Mouse (Mus musculus): ENCODE data around the gene Gnas. TPM values are rescaled to one million over a fixed set of nuclear protein-coding genes. Genes with fewer than 3 reads are reported as not detected.
"Not testable (repeated sequence)": the region's sequence is repeated elsewhere in the genome, so short reads cannot be mapped to it uniquely, and the experiment has no call there.

Gene Gnas
- total RNA-seq, 2 experiments from 2014 or later = 1,778 to 1,853 TPM

DNA sequence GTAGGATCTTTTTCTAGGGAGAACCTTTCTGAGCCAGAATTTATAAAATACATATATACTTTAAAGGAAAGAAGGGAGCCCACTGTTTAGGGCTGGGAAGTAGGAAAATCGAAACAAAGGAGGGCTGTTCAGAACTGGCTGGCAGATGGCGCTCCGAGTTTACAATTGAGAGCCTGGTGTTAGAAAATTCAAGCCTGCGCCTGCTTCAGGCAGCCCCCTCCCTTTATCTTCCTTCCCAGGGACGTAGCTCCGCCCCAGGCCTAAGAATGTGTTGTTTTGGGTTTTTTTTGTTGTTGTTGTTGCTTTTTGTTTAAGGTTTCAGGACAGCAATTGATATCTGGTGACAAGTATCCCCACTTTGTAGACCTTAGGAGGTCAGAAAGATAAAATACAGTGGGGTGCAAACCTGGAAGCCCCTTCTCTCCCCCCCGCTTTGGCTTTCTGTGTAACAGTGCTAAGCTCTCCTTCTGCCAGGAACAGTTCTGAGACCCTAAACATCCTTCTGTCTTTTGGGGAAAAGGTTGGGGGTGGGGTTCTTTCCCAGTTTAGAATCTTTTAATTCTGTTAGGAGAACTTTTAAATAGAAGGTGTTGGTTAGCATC lies 26.9 kb downstream of the Gnas start:
- no peak overlapping the region for H3K4me3 ChIP-seq
- H3K27ac ChIP-seq = no peak overlapping the region
- intact Hi-C loops (cut with DNase I) = loop anchor here (1.0 to 5.0 kb wide), 2 partner anchors 221 to 589 kb away; no protein-coding TSS in a partner anchor
- TF ChIP-seq CTCF (IDR thresholded peaks at IDR 0.05) = peak; percentile 89
- DNase-seq (ENCODE audit: extremely low spot score in 1 of 2, low spot score in 2 of 2) = peak; percentile 57 to 59

DNA sequence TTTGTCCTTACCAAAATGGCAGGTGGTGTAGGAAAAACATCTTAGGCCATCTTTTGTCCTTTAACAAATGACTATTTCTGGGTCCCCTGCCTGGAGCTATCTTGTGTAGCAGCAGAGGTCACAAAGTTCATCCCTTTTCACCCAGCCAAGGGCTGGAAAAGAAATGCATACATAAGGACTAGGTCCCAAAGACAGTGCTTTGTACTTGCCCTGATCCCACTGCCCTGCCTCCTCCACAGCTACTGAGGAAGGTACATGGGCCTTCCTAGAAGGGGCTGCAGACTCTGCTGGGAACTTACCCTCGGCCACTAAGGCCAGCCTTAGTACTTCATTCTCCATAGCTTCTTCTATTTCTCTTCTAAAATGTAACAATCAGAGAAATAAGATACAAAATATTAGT lies 27.5 kb downstream of the Gnas start:
- no peak for DNase-seq (ENCODE audit: extremely low spot score in 1 of 2, low spot score in 2 of 2)
- Histone ChIP-seq H3K4me3 (no peak overlapping the region), H3K27ac (no peak overlapping the region)
- intact Hi-C loops (cut with DNase I) = loop anchor here (1.0 to 5.0 kb wide), 4 partner anchors 221 to 589 kb away; no protein-coding TSS in a partner anchor
- TF ChIP-seq CTCF (IDR thresholded peaks at IDR 0.05) = no peak

- peak; percentile 75 for TF ChIP-seq CTCF (IDR thresholded peaks at IDR 0.05)
- Histone ChIP-seq H3K4me3 (no peak overlapping the region), H3K27ac (no peak overlapping the region)
- intact Hi-C loops (cut with DNase I) = loop anchor here (1.0 to 5.0 kb wide), 3 partner anchors 220 to 546 kb away; no protein-coding TSS in a partner anchor
- peak; percentile 79 to 83 for DNase-seq (ENCODE audit: extremely low spot score in 1 of 2, low spot score in 2 of 2)
Observed at GRCm38 (mm10) chr2:174312118-174312647, 28.1 kb downstream of the Gnas start.

DNA sequence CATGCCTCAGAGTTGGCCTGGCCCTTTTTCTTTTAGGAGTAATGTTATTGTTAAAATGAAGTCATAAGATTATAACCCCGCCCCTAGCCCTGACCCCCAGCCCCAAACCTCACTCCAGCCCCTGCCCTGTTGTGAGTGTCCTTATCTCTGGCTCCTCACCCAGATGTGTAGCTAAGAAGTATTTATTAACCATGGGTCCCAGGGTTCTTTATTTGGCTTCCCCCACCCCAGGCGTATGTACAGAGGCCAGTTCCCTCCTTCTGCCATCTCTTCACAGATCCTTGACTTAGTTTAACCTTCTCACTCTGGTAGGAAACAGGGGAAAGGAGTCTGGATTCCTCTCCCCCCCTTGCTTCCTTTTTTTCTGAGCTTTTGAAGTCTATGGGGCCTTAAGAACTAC lies 28.5 kb downstream of the Gnas start:
- intact Hi-C loops (cut with DNase I) = loop anchor here (1.0 to 5.0 kb wide), 3 partner anchors 220 to 546 kb away; no protein-coding TSS in a partner anchor
- no peak for TF ChIP-seq CTCF (IDR thresholded peaks at IDR 0.05)
- H3K27ac ChIP-seq = no peak overlapping the region
- no peak for DNase-seq (ENCODE audit: extremely low spot score in 1 of 2, low spot score in 2 of 2)
- H3K4me3 ChIP-seq = no peak overlapping the region

DNA sequence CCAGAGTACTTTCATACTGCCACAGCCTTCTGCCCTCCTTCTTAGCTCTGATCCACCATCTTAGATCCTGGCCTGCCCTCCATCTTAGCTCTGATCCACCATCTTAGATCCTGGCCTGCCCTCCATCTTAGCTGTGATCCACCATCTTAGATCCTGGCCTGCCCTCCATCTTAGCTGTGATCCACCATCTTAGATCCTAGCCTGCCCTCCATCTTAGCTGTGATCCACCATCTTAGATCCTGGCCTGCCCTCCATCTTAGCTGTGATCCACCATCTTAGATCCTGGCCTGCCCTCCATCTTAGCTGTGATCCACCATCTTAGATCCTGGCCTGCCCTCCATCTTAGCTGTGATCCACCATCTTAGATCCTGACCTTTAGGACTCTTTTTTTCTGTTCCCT lies 31.3 kb downstream of the Gnas start:
- DNase-seq (ENCODE audit: extremely low spot score in 1 of 2, low spot score in 2 of 2); intact Hi-C loops (cut with DNase I); H3K27ac ChIP-seq; H3K4me3 ChIP-seq: not testable (repeated sequence)

DNA sequence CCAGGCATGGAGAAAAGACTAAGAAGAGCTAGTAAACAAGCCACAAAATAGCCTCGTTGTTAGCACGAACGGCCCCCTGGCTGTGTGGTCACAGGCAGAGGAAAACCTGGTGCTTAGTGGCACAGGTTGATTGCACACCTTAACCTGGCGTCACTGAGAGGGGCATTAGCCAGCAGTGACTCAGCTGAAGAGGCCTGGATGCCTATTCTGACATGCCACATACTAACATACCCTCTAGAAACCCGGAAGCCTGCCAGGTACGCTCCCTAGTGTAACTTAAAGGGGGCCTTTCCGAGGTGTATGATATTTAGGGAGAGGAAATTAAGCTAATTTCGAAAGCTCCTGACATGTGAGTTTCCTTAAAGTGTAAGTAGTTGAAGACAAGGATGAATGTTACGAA lies 32.5 kb downstream of the Gnas start:
- no peak overlapping the region for H3K27ac ChIP-seq
- no peak overlapping the region for H3K4me3 ChIP-seq
- TF ChIP-seq CTCF (IDR thresholded peaks at IDR 0.05) = no peak
- intact Hi-C loops (cut with DNase I) = no loop called here
- no peak for DNase-seq (ENCODE audit: extremely low spot score in 1 of 2, low spot score in 2 of 2)

- Histone ChIP-seq H3K27ac (no peak overlapping the region), H3K4me3 (no peak overlapping the region)
- DNase-seq (ENCODE audit: extremely low spot score in 1 of 2, low spot score in 2 of 2) = no peak
- intact Hi-C loops (cut with DNase I) = loop anchor here (2.0 to 5.0 kb wide), 2 partner anchors 147 to 531 kb away; partner anchors contain the start of gene Prelid3b
- no peak for TF ChIP-seq CTCF (IDR thresholded peaks at IDR 0.05)
Observed at GRCm38 (mm10) chr2:174325989-174326388, 41.9 kb downstream of the Gnas start.

DNA sequence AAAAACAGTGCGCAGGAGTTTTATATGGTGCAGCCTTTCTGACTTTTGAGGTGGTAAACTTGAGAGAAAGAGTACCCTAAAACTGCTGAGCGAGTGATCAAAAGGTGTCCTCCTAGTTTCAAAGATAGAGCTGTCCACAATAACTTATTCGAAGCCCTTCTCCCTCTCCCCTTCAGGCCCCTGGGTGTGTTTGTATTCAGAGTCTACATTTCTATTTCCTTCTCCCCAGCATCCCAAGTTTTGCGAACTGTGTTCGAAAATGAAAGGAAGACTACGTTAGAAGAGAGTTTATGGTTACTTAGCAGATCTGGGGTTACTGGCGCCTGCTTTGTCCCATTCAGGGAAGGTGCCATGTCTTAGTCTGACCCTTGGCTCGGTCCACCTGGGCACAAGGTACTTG lies 42.4 kb downstream of the Gnas start:
- intact Hi-C loops (cut with DNase I) = loop anchor here (2.0 to 5.0 kb wide), 2 partner anchors 146 to 531 kb away; partner anchors contain the start of gene Prelid3b
- Histone ChIP-seq H3K4me3 (peak overlapping the region; percentile 94), H3K27ac (no peak overlapping the region)
- no peak for TF ChIP-seq CTCF (IDR thresholded peaks at IDR 0.05)
- DNase-seq (ENCODE audit: extremely low spot score in 1 of 2, low spot score in 2 of 2) = no peak

DNA sequence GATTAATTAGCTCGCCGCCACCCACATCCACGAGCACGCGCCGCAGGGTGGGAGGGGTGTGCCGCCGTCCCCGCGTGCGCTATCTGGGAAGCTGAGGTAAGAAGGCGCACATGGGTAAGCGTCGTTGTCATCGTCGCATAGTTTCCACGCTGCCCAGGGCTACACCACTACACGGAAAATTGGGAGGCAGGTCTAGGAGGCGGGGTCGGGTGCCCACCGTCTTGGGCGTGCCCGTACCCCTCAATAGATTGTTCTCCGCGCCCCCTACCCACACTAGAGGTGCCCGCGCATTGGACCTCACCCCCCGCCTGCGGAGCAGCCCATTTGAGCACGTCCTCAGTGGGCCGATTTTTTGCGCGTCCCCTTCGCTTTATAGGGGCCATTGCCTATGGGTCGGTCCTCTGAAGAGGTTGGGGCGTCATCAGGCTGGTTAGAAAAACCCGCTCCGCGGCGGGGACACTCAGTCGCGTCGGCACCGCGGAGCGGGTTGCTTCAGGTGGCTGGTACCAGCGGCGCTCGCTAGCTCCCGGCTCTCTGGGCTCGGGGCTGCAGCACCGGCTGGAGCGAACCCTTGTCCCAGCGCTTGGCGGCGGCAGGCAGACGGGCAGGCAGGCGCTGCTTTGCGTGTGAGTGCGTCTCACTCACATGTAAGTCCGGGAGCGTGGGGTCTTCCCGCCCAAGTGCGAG lies 43.3 kb downstream of the Gnas start:
- intact Hi-C loops (cut with DNase I) = loop anchor here (2.0 to 5.0 kb wide), 2 partner anchors 145 to 530 kb away; partner anchors contain the start of gene Prelid3b
- Histone ChIP-seq H3K27ac (peak overlapping the region; percentile 75), H3K4me3 (peak overlapping the region; percentile 94)
- no peak for TF ChIP-seq CTCF (IDR thresholded peaks at IDR 0.05)
- DNase-seq (ENCODE audit: extremely low spot score in 1 of 2, low spot score in 2 of 2) = peak; percentile 75

DNA sequence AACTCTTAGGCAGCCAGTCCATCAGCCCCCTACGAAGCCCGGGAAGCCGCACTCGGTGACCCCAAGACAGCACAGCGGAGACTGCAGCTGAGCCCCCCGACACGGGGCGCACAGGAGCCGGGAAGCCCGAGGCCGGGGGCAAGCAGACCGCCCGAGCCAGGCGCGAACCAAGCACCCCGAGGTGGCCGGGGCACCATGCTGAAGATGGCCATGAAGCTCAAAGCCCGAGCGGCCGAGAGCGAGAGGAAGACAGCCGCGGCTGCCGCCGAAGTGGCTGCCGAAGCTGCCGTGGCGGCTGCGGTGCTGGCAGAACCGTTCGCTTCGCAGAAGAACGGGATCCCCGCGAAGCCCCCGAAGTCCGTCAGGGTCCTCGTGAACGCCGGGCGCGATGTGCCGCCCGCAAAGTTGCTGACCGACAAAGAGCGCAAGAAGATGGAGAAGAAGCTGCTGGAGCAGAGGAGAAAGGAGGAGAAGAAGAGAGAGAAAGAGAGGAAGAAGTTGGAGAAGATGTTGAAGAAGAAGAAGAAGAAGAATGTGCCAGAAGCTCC lies 44.3 kb downstream of the Gnas start:
- TF ChIP-seq CTCF (IDR thresholded peaks at IDR 0.05) = no peak
- DNase-seq (ENCODE audit: extremely low spot score in 1 of 2, low spot score in 2 of 2) = peak in 1 of 2 experiments; percentile 25
- Histone ChIP-seq H3K27ac (no peak overlapping the region), H3K4me3 (peak overlapping the region; percentile 94)
- intact Hi-C loops (cut with DNase I) = loop anchor here (5.0 kb wide), 1 partner anchor 529 kb away; no protein-coding TSS in a partner anchor

GRCm38 (mm10) chr2:174328926-174329662 lies 45.0 kb downstream of the Gnas start:
- peak; percentile 29 to 37 for DNase-seq (ENCODE audit: extremely low spot score in 1 of 2, low spot score in 2 of 2)
- intact Hi-C loops (cut with DNase I) = loop anchor here (5.0 kb wide), 1 partner anchor 528 kb away; no protein-coding TSS in a partner anchor

More at GRCm38 (mm10) chr2:174328926-174329662, 45.0 kb downstream of the Gnas start:
- TF ChIP-seq CTCF (IDR thresholded peaks at IDR 0.05) = no peak; the same call in 1 of the 2 replicates
- H3K27ac ChIP-seq = peak overlapping the region; percentile 95
- peak overlapping the region; percentile 94 for H3K4me3 ChIP-seq

All from left cerebral cortex, adult 2 months (tissue).